In genomic region chr16:95131815-95132214, GRCm38 (mm10) we compare ENCODE assay signal across 24 mouse cellular contexts.
DNase-seq lines count a peak whose midpoint lies in the region; ATAC-seq lines count a peak whose summit lies in the region.
"Had no signal": no experiment of that assay in that cellular context is flagged by ENCODE, and none has a peak within 500 bp of the region (broad histone marks: within the 10 kb centered on the region; RNA-seq: fewer than 3 reads in every experiment).

No protein-coding gene starts in this region.

- no peak for ATAC-seq in hindbrain, embryonic 13.5 days (ENCODE audit: low FRiP score)
- no peak for ATAC-seq in hindbrain, embryonic 11.5 days (ENCODE audit: low FRiP score)
- ATAC-seq in midbrain, embryonic 13.5 days, result no peak; the same call in 1 of the 2 replicates
- ATAC-seq in midbrain, embryonic 16.5 days, result no peak
- ATAC-seq in forebrain, embryonic 13.5 days, result peak; percentile 30; the same call in 1 of the 2 replicates
- peak; percentile 33; the same call in 1 of the 2 replicates for ATAC-seq in neural tube, embryonic 14.5 days (ENCODE audit: low read depth)
- no peak for ATAC-seq in activated CD4-positive, CD25-positive, alpha-beta regulatory T cell, adult 4 months
- ATAC-seq: intestine, embryonic 15.5 days; liver, embryonic 12.5 days had no signal

- no peak overlapping the region for H3K4me3 ChIP-seq in hindbrain, embryonic 13.5 days
- H3K4me3 ChIP-seq in hindbrain, embryonic 11.5 days (ENCODE audit: low read depth, low read length), result no peak overlapping the region
- no peak overlapping the region for H3K4me3 ChIP-seq in midbrain, embryonic 13.5 days (replicated peaks)
- H3K4me3 ChIP-seq in midbrain, embryonic 16.5 days (ENCODE audit: low read depth, low read length), result no peak overlapping the region
- H3K4me3 ChIP-seq in forebrain, embryonic 13.5 days, result no peak overlapping the region
- no peak overlapping the region for H3K4me3 ChIP-seq in neural tube, embryonic 14.5 days (ENCODE audit: low read depth, low read length)
- H3K4me3 ChIP-seq: embryonic facial prominence, embryonic 12.5 days; erythroblast, embryonic 14.5 days; heart, adult 2 months; intestine, embryonic 15.5 days; limb, embryonic 12.5 days; liver, embryonic 12.5 days; megakaryocyte, embryonic 14.5 days; myocyte had no signal

- peaks cover 15% of the 10 kb centered on the region for H3K4me1 ChIP-seq in hindbrain, embryonic 13.5 days (replicated peaks)
- H3K4me1 ChIP-seq in hindbrain, embryonic 11.5 days (replicated peaks; ENCODE audit: control insufficient read depth, insufficient read depth, low read length), result 0 out of 2 replicates have a peak, but pooled peaks cover 3% of the 10 kb centered on the region
- H3K4me1 ChIP-seq in midbrain, embryonic 13.5 days (replicated peaks), result peaks cover 15% of the 10 kb centered on the region
- peaks cover 8% of the 10 kb centered on the region for H3K4me1 ChIP-seq in midbrain, embryonic 16.5 days (ENCODE audit: control insufficient read depth, insufficient read depth, low read length)
- peaks cover 14% of the 10 kb centered on the region for H3K4me1 ChIP-seq in forebrain, embryonic 13.5 days
- peaks cover 8% of the 10 kb centered on the region; the same call in 1 of the 2 replicates for H3K4me1 ChIP-seq in neural tube, embryonic 14.5 days (ENCODE audit: control insufficient read depth, insufficient read depth, low read length)
- H3K4me1 ChIP-seq: embryonic facial prominence, embryonic 12.5 days; intestine, embryonic 15.5 days; liver, embryonic 12.5 days; megakaryocyte, embryonic 14.5 days had no signal

- WGBS in hindbrain, embryonic 13.5 days, result 22% methylated on average over 5 of the region's 5 CpGs
- 46% methylated on average over 5 of the region's 5 CpGs for WGBS in hindbrain, embryonic 11.5 days
- 25% methylated on average over 5 of the region's 5 CpGs for WGBS in midbrain, embryonic 13.5 days
- 19% methylated on average over 5 of the region's 5 CpGs for WGBS in midbrain, embryonic 16.5 days
- 21% methylated on average over 5 of the region's 5 CpGs for WGBS in forebrain, embryonic 13.5 days
- WGBS in neural tube, embryonic 14.5 days, result 26% methylated on average over 5 of the region's 5 CpGs

- no peak overlapping the region for H3K9ac ChIP-seq in hindbrain, embryonic 13.5 days
- no peak overlapping the region for H3K9ac ChIP-seq in hindbrain, embryonic 11.5 days (ENCODE audit: low read depth, low read length)
- H3K9ac ChIP-seq in midbrain, embryonic 13.5 days (replicated peaks), result no peak overlapping the region
- no peak overlapping the region for H3K9ac ChIP-seq in midbrain, embryonic 16.5 days (ENCODE audit: low read depth, low read length)
- H3K9ac ChIP-seq in forebrain, embryonic 13.5 days, result no peak overlapping the region
- 0 out of 2 replicates have a peak overlapping the region, but pooled peaks have one; percentile 25 for H3K9ac ChIP-seq in neural tube, embryonic 14.5 days (replicated peaks; ENCODE audit: low read depth, low read length)
- H3K9ac ChIP-seq: embryonic facial prominence, embryonic 12.5 days; intestine, embryonic 15.5 days; limb, embryonic 12.5 days; liver, embryonic 12.5 days had no signal

- no peak overlapping the region for H3K4me2 ChIP-seq in hindbrain, embryonic 13.5 days
- no peak overlapping the region for H3K4me2 ChIP-seq in hindbrain, embryonic 11.5 days (replicated peaks; ENCODE audit: low read depth, low read length)
- H3K4me2 ChIP-seq in midbrain, embryonic 13.5 days (replicated peaks), result no peak overlapping the region
- no peak overlapping the region for H3K4me2 ChIP-seq in midbrain, embryonic 16.5 days (ENCODE audit: low read length)
- H3K4me2 ChIP-seq in forebrain, embryonic 13.5 days, result no peak overlapping the region
- H3K4me2 ChIP-seq in neural tube, embryonic 14.5 days (ENCODE audit: low read depth, low read length), result no peak overlapping the region
- H3K4me2 ChIP-seq: embryonic facial prominence, embryonic 12.5 days; intestine, embryonic 15.5 days; limb, embryonic 12.5 days; liver, embryonic 12.5 days had no signal

- no peaks in the 10 kb centered on the region for H3K9me3 ChIP-seq in hindbrain, embryonic 13.5 days
- no peaks in the 10 kb centered on the region for H3K9me3 ChIP-seq in hindbrain, embryonic 11.5 days (ENCODE audit: control insufficient read depth, low read length)
- no peaks in the 10 kb centered on the region for H3K9me3 ChIP-seq in midbrain, embryonic 13.5 days
- no peaks in the 10 kb centered on the region for H3K9me3 ChIP-seq in midbrain, embryonic 16.5 days (replicated peaks; ENCODE audit: control insufficient read depth, low read length, poor library complexity, severe bottlenecking)
- H3K9me3 ChIP-seq in forebrain, embryonic 13.5 days (replicated peaks), result no peaks in the 10 kb centered on the region
- H3K9me3 ChIP-seq in neural tube, embryonic 14.5 days (ENCODE audit: control insufficient read depth, low read length), result no peaks in the 10 kb centered on the region
- H3K9me3 ChIP-seq: embryonic facial prominence, embryonic 12.5 days; intestine, embryonic 15.5 days; liver, embryonic 12.5 days; megakaryocyte, embryonic 14.5 days had no signal

- peak overlapping the region; percentile 63 for H3K27ac ChIP-seq in hindbrain, embryonic 13.5 days
- no peak overlapping the region for H3K27ac ChIP-seq in hindbrain, embryonic 11.5 days (ENCODE audit: low read depth, low read length)
- H3K27ac ChIP-seq in midbrain, embryonic 13.5 days, result 0 out of 2 replicates have a peak overlapping the region, but pooled peaks have one; percentile 3
- no peak overlapping the region; the same call in 1 of the 2 replicates for H3K27ac ChIP-seq in midbrain, embryonic 16.5 days (ENCODE audit: low read length)
- no peak overlapping the region for H3K27ac ChIP-seq in forebrain, embryonic 13.5 days
- peak overlapping the region; percentile 39; the same call in 1 of the 2 replicates for H3K27ac ChIP-seq in neural tube, embryonic 14.5 days (ENCODE audit: low read depth, low read length)
- H3K27ac ChIP-seq: embryonic facial prominence, embryonic 12.5 days; heart, adult 2 months; intestine, embryonic 15.5 days; limb, embryonic 12.5 days; liver, embryonic 12.5 days; stomach, postnatal 0 days had no signal

- no peak for DNase-seq in hindbrain, embryonic 11.5 days (ENCODE audit: low spot score)
- no peak for DNase-seq in thymus, postnatal 10 days (ENCODE audit: low spot score in 2 of 2)
- DNase-seq: adrenal gland, postnatal 36 days; cerebellum, adult 8-10 months; gastrocnemius, postnatal 25 days; heart, adult 2 months; heart, postnatal 36 days; lung, adult 2 months; right cerebral cortex, postnatal 4 days; thymus, postnatal 14 days had no signal

- no peaks in the 10 kb centered on the region for H3K27me3 ChIP-seq in hindbrain, embryonic 13.5 days
- no peaks in the 10 kb centered on the region for H3K27me3 ChIP-seq in hindbrain, embryonic 11.5 days (ENCODE audit: control insufficient read depth, insufficient read depth, low read length)
- H3K27me3 ChIP-seq in midbrain, embryonic 13.5 days, result no peaks in the 10 kb centered on the region
- H3K27me3 ChIP-seq in midbrain, embryonic 16.5 days (ENCODE audit: control insufficient read depth, insufficient read depth, low read depth, low read length), result no peaks in the 10 kb centered on the region
- no peaks in the 10 kb centered on the region for H3K27me3 ChIP-seq in forebrain, embryonic 13.5 days
- H3K27me3 ChIP-seq in neural tube, embryonic 14.5 days (ENCODE audit: control insufficient read depth, insufficient read depth, low read length), result no peaks in the 10 kb centered on the region
- H3K27me3 ChIP-seq: embryonic facial prominence, embryonic 12.5 days; intestine, embryonic 15.5 days; liver, embryonic 12.5 days had no signal

- no peaks in the 10 kb centered on the region for H3K36me3 ChIP-seq in hindbrain, embryonic 13.5 days
- H3K36me3 ChIP-seq in hindbrain, embryonic 11.5 days (ENCODE audit: control insufficient read depth, insufficient read depth, low read length), result no peaks in the 10 kb centered on the region
- no peaks in the 10 kb centered on the region for H3K36me3 ChIP-seq in midbrain, embryonic 13.5 days
- no peaks in the 10 kb centered on the region for H3K36me3 ChIP-seq in midbrain, embryonic 16.5 days (ENCODE audit: control insufficient read depth, insufficient read depth, low read length)
- H3K36me3 ChIP-seq in forebrain, embryonic 13.5 days (ENCODE audit: poor library complexity, severe bottlenecking), result no peaks in the 10 kb centered on the region
- no peaks in the 10 kb centered on the region for H3K36me3 ChIP-seq in neural tube, embryonic 14.5 days (ENCODE audit: control insufficient read depth, insufficient read depth, low read length)
- H3K36me3 ChIP-seq: embryonic facial prominence, embryonic 12.5 days; intestine, embryonic 15.5 days; limb, embryonic 12.5 days; liver, embryonic 12.5 days had no signal

Comparison
In these comparisons a context has a peak if more than half of its experiments do, and no peak if none do; other contexts are left out.
1. H3K27ac ChIP-seq: peak in hindbrain, embryonic 13.5 days (single experiment), midbrain, embryonic 13.5 days (single experiment) and neural tube, embryonic 14.5 days (single experiment); none in hindbrain, embryonic 11.5 days (single experiment), midbrain, embryonic 16.5 days (single experiment) and forebrain, embryonic 13.5 days (single experiment).
2. ATAC-seq: peak in forebrain, embryonic 13.5 days (single experiment) and neural tube, embryonic 14.5 days (single experiment); none in hindbrain, embryonic 13.5 days (single experiment), hindbrain, embryonic 11.5 days (single experiment), midbrain, embryonic 13.5 days (single experiment), midbrain, embryonic 16.5 days (single experiment) and activated CD4-positive, CD25-positive, alpha-beta regulatory T cell, adult 4 months (single experiment).